Mouse (Mus musculus) E14TG2a.4 (cell line): ENCODE measurements at regions not wholly inside any gene's neighbourhood (a gene's known extent, or its start where the extent isn't known, plus 50 kb on each side); places are given as distances from the start of the nearest gene placed in this dataset.

ENCODE experiments used
- CTCF ChIP-seq: conservative IDR thresholded peaks from 2 replicates; pipeline ENCODE4 v1.5.1; 2014; ENCODE audit warnings: low read length
- POU5F1 ChIP-seq: IDR thresholded peaks from 2 replicates; pipeline ENCODE4 v1.6.1; 2014; ENCODE audit warnings: low read length, borderline replicate concordance

DNA sequence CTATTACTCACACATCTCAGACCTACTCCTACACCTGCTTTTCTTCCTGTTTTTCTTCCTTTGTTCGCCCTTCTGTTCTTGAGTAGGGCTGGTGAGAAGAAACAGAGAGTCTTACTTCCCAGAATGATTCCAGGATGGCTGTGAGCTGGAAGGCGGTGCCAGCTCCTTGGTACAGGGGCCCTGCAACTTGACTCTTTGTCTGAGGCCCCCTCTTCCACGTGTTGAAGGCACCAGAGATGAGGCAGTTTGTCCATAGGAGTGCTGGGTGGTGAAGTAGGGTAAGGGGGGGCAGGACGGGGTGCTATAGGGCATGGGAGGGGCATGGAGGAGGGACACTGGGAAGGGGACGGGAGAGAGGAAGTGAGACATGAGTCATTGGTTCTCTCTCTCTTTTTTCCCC lies 60.8 kb downstream of the Dmrta2 start:
- TF ChIP-seq CTCF, result no peak
- no peak for TF ChIP-seq POU5F1
